Mouse (Mus musculus): Measurements from ENCODE around the gene Pdss1. TPM values are rescaled to one million over a fixed set of nuclear protein-coding genes. Genes with fewer than 3 reads are reported as not detected.

Pdss1 gene
- polyA plus RNA-seq, 1 experiment from 2014 or later = 24.0 TPM

GRCm38 (mm10) chr2:22962970-22963369 is 67.6 kb downstream of the Pdss1 start:
- no peaks in the 10 kb centered on the region for H3K9me3 ChIP-seq (replicated peaks)
- H3K4me1 ChIP-seq = no peaks in the 10 kb centered on the region
- no peak for ATAC-seq (replicated peaks; ENCODE audit: low FRiP score)
- no peaks in the 10 kb centered on the region for H3K27me3 ChIP-seq
- H3K36me3 ChIP-seq = peaks cover 15% of the 10 kb centered on the region
- no peak overlapping the region for H3K27ac ChIP-seq
- H3K4me3 ChIP-seq (replicated peaks) = no peak overlapping the region
- 72% methylated on average over 3 of the region's 3 CpGs for WGBS
- H3K9ac ChIP-seq = no peak overlapping the region
- H3K4me2 ChIP-seq = no peak overlapping the region

- ATAC-seq (replicated peaks; ENCODE audit: low FRiP score) = no peak
- no peak overlapping the region for H3K27ac ChIP-seq
- WGBS = 63% methylated on average over 3 of the region's 3 CpGs
These were observed 82.2 kb downstream of the Pdss1 start for GRCm38 (mm10) chr2:22977387-22977973.

GRCm38 (mm10) chr2:22985973-22986657 is 90.8 kb downstream of the Pdss1 start:
- Histone ChIP-seq H3K9ac (no peak overlapping the region), H3K9me3 (replicated peaks) (no peaks in the 10 kb centered on the region), H3K27ac (no peak overlapping the region), H3K4me2 (no peak overlapping the region), H3K4me1 (peaks cover 4% of the 10 kb centered on the region; the same call in 1 of the 2 replicates), H3K36me3 (no peaks in the 10 kb centered on the region), H3K4me3 (replicated peaks) (no peak overlapping the region), H3K27me3 (no peaks in the 10 kb centered on the region)
- 46% methylated on average over 2 of the region's 2 CpGs for WGBS
- ATAC-seq (replicated peaks; ENCODE audit: low FRiP score) = no peak

More at GRCm38 (mm10) chr2:22977387-22977973, 82.2 kb downstream of the Pdss1 start:
- H3K9me3 ChIP-seq (replicated peaks) = no peaks in the 10 kb centered on the region
- no peaks in the 10 kb centered on the region for H3K36me3 ChIP-seq
- H3K27me3 ChIP-seq = no peaks in the 10 kb centered on the region
- H3K9ac ChIP-seq = no peak overlapping the region
- H3K4me2 ChIP-seq = no peak overlapping the region
- no peak overlapping the region for H3K4me3 ChIP-seq (replicated peaks)
- no peaks in the 10 kb centered on the region for H3K4me1 ChIP-seq

Other genes with a start within 250 kb of the Pdss1 start
- gene Apbb1ip, start 121.4 kb upstream of the Pdss1 start, polyA plus RNA-seq (2015; fragmentation: Nextera tagmentation; extraction: Ambion mirVana) = 2.4 and 2.5 TPM in 2 replicates
- 47.6 and 50.9 TPM in 2 replicates for gene Abi1, start 144.7 kb downstream of the Pdss1 start, polyA plus RNA-seq (2015; fragmentation: Nextera tagmentation; extraction: Ambion mirVana)
- 34.0 and 34.2 TPM in 2 replicates for gene Acbd5, start 172.6 kb downstream of the Pdss1 start, polyA plus RNA-seq (2015; fragmentation: Nextera tagmentation; extraction: Ambion mirVana)

Measured in kidney, embryonic 15.5 days (tissue).